Mouse (Mus musculus) ES-E14 (cell line): ENCODE measurements around the gene Col5a1. TPM values are rescaled to one million over a fixed set of nuclear protein-coding genes. Genes with fewer than 3 reads are reported as not detected.

Experiments
- DNase-seq: peaks from one replicate; pipeline ENCODE4 v3.0.0-alpha.2; 2013; ENCODE audit warnings: low read depth, low spot score
- H3K27ac ChIP-seq: 2 replicates; pipeline ENCODE4 v1.5.1; 2012; ENCODE audit warnings: low read depth, mild to moderate bottlenecking, low read length, moderate library complexity, mixed read lengths; ENCODE audit not compliant: poor library complexity, insufficient read depth, severe bottlenecking
- H3K36me3 ChIP-seq: 2 replicates; pipeline ENCODE4 v1.6.1; 2012; ENCODE audit warnings: mild to moderate bottlenecking, low read length, moderate library complexity, mixed read lengths; ENCODE audit not compliant: control insufficient read depth, poor library complexity, insufficient read depth, severe bottlenecking
- H3K4me1 ChIP-seq, 2 experiments: fragments of 150-350 bp in 1 of 2; sonication (generic) in 1 of 2; 2 replicates each; pipeline ENCODE4 v1.6.1; 2012; ENCODE audit warnings: low read length in 2 of 2, mild to moderate bottlenecking in 1 of 2, mixed read lengths in 1 of 2; ENCODE audit not compliant: control insufficient read depth in 2 of 2, insufficient read depth in 2 of 2, poor library complexity in 1 of 2
- H3K4me3 ChIP-seq, 2 experiments: fragments of 150-350 bp in 1 of 2; sonication (generic) in 1 of 2; 2 replicates each; pipeline ENCODE4 v1.5.1; 2012; ENCODE audit warnings: low read length in 2 of 2, low read depth in 1 of 2, mild to moderate bottlenecking in 1 of 2, mixed read lengths in 1 of 2; ENCODE audit not compliant: insufficient read depth in 1 of 2, poor library complexity in 1 of 2, severe bottlenecking in 1 of 2
- H3K9ac ChIP-seq: 2 replicates; pipeline ENCODE4 v1.6.1; 2012; ENCODE audit warnings: low read depth, mild to moderate bottlenecking, low read length, mixed read lengths; ENCODE audit not compliant: poor library complexity, insufficient read depth, severe bottlenecking
- H3K9me3 ChIP-seq: fragments of 150-350 bp; sonication (generic); 2 replicates; pipeline ENCODE4 v1.6.1; 2012; ENCODE audit warnings: low read depth, mild to moderate bottlenecking, low read length; ENCODE audit not compliant: control insufficient read depth, insufficient read depth
- CHD2 ChIP-seq: IDR thresholded peaks from 2 replicates; pipeline ENCODE4 v1.6.1; 2014; ENCODE audit warnings: mild to moderate bottlenecking, low read depth, low read length, inconsistent platforms
- HCFC1 ChIP-seq: IDR thresholded peaks from 2 replicates; pipeline ENCODE4 v1.6.1; 2012; ENCODE audit warnings: low read length, inconsistent platforms, borderline replicate concordance; ENCODE audit not compliant: insufficient read depth
- MAFK ChIP-seq: IDR thresholded peaks from 2 replicates; pipeline ENCODE4 v1.6.1; 2014; ENCODE audit warnings: mild to moderate bottlenecking, low read depth, low read length, inconsistent platforms; ENCODE audit not compliant: insufficient read depth
- ZC3H11A ChIP-seq: IDR thresholded peaks from 2 replicates; pipeline ENCODE4 v1.6.1; 2012; ENCODE audit warnings: low read depth, mild to moderate bottlenecking, inconsistent platforms, low read length, borderline replicate concordance
- ZNF384 ChIP-seq: IDR thresholded peaks from 2 replicates; pipeline ENCODE4 v1.6.1; 2012; ENCODE audit warnings: low read depth, low read length, inconsistent platforms
- in situ Hi-C, 2 experiments: fragments of 600-800 bp; cut with MboI; formaldehyde crosslinking; loops; one replicate each; pipeline ENCODE4 v1.15.1; 2025; ENCODE audit warnings: low sequenced_read_pairs in 2 of 2, inconsistent platforms in 1 of 2; ENCODE audit not compliant: unreplicated experiment in 2 of 2
- total RNA-seq: library from RNA; depleted of rRNA; stranded (reverse); fragments of 300-350 nt; gene quantifications from 2 replicates; pipeline ENCODE4 v1.2.3, GENCODE M21; 2012

Col5a1 gene
- total RNA-seq, 1 experiment = 42.3 TPM

- no peak for TF ChIP-seq ZC3H11A
- TF ChIP-seq MAFK = no peak
- TF ChIP-seq ZNF384 = no peak
- TF ChIP-seq HCFC1 = no peak
- no peak for TF ChIP-seq CHD2
- Histone ChIP-seq H3K27ac (no peak overlapping the region), H3K9me3 (no peaks in the 10 kb centered on the region), H3K36me3 (no peaks in the 10 kb centered on the region), H3K4me3 (no peak overlapping the region), H3K4me1 (no peaks in the 10 kb centered on the region; a peak in 1 of 4 replicates), H3K9ac (no peak overlapping the region)
- no peak for DNase-seq
- in situ Hi-C loops = no loop called here
Observed at GRCm38 (mm10) chr2:28064339-28065080, 178.3 kb downstream of the Col5a1 start.

DNA sequence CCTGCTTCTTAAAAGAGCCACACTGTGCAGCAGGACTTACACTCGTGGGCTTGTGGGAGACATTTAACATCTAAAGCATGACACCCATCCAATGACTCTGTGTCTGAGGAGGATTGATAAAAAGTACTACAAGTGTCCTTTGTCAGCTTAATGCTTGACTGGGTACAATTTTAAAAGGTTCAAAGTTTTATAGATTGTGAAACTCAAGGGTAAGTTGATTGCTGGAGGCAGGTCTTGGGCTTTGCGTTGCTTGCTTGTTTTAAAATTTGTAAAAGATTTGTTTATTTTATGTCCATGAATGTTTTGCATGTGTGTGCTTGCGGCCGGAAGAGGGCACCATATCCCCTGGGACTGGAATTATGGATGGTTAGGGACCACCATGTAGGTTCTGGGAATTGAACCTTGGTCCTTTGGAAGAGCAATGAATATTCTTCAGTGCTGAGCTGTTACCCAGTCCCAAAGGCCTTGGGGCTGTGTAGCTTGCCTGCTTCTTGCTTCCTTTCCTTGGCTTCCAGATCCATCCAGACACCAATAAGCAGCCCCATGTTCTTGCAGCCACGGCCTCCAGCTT is 178.9 kb downstream of the Col5a1 start:
- Histone ChIP-seq H3K36me3 (no peaks in the 10 kb centered on the region), H3K9me3 (no peaks in the 10 kb centered on the region), H3K9ac (no peak overlapping the region), H3K4me1 (no peaks in the 10 kb centered on the region; a peak in 1 of 4 replicates), H3K4me3 (no peak overlapping the region), H3K27ac (no peak overlapping the region)
- TF ChIP-seq ZC3H11A (no peak), HCFC1 (no peak), CHD2 (no peak), MAFK (no peak), ZNF384 (no peak)
- no peak for DNase-seq
- in situ Hi-C loops = no loop called here

- in situ Hi-C loops = no loop called here
- Histone ChIP-seq H3K27ac (no peak overlapping the region), H3K4me3 (no peak overlapping the region), H3K9ac (no peak overlapping the region), H3K36me3 (no peaks in the 10 kb centered on the region), H3K4me1 (no peaks in the 10 kb centered on the region; a peak in 1 of 4 replicates), H3K9me3 (no peaks in the 10 kb centered on the region)
- no peak for TF ChIP-seq MAFK
- no peak for TF ChIP-seq ZC3H11A
- no peak for TF ChIP-seq ZNF384
- TF ChIP-seq CHD2 = no peak
- TF ChIP-seq HCFC1 = no peak
- no peak for DNase-seq
Observed at GRCm38 (mm10) chr2:28066686-28067085, 180.5 kb downstream of the Col5a1 start.

DNA sequence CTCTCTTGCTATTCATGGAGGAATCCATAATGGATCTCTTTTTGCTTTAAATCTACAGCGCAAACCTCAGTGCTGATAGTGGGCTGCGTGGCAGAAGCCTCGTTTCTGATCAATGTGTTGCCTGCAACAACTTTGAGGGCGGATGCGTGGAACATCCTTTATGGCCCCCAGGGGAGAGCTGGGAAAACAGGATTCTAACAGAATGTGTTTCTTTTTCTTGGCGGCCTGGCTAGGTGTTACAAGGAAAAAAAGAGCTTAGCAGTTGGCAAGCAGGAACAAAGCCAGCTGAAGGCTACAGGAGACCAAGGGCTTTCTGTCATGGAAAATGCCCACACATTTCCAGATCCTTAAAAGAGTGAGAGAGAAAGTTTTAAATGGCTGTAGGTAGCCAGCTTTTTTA is 180.9 kb downstream of the Col5a1 start:
- Histone ChIP-seq H3K27ac (no peak overlapping the region), H3K4me1 (no peaks in the 10 kb centered on the region; a peak in 1 of 4 replicates), H3K36me3 (no peaks in the 10 kb centered on the region), H3K4me3 (no peak overlapping the region), H3K9me3 (no peaks in the 10 kb centered on the region), H3K9ac (no peak overlapping the region)
- TF ChIP-seq ZNF384 (no peak), MAFK (no peak), ZC3H11A (no peak), CHD2 (no peak), HCFC1 (no peak)
- in situ Hi-C loops = no loop called here
- DNase-seq = no peak
